Mouse (Mus musculus) liver, embryonic 14.5 days (tissue): ENCODE measurements around the gene Bpgm.

Experiments used
- CTCF ChIP-seq: IDR thresholded peaks from 2 replicates; pipeline ENCODE4 v1.5.1; 2016; ENCODE audit warnings: antibody characterized with exemption, low read depth, control low read depth
- EP300 ChIP-seq: IDR thresholded peaks from 2 replicates; pipeline ENCODE4 v1.6.1; 2016; ENCODE audit warnings: antibody characterized with exemption, low read depth

GRCm38 (mm10) chr6:34483390-34483789, 7.4 kb downstream of the Bpgm start:
- peak; percentile 36; the same call in 1 of the 2 replicates for TF ChIP-seq CTCF
- TF ChIP-seq EP300 = no peak
